Comparison of ENCODE assay signal across 14 mouse cellular contexts in genomic region chr13:119339762-119340161, GRCm38 (mm10).
DNase-seq lines count a peak whose midpoint lies in the region; ATAC-seq and TF ChIP-seq lines count a peak whose summit lies in the region.
"Had no signal": no experiment of that assay in that cellular context is flagged by ENCODE, and none has a peak within 500 bp of the region (broad histone marks: within the 10 kb centered on the region; RNA-seq: fewer than 3 reads in every experiment).

No protein-coding gene starts in this region.

- ATAC-seq in stomach, postnatal 0 days (ENCODE audit: low FRiP score, low TSS enrichment) = no peak
- ATAC-seq in kidney, embryonic 15.5 days (replicated peaks; ENCODE audit: low FRiP score) = no peak
- ATAC-seq: forebrain, embryonic 14.5 days; midbrain, embryonic 13.5 days had no signal

- no peak for TF ChIP-seq CTCF in left cerebral cortex, adult 2 months (IDR thresholded peaks at IDR 0.05)
- TF ChIP-seq CTCF in stomach, postnatal 0 days (IDR thresholded peaks at IDR 0.05; ENCODE audit: low read depth) = no peak

- H3K27ac ChIP-seq in left cerebral cortex, adult 2 months = no peak overlapping the region
- no peak overlapping the region for H3K27ac ChIP-seq in stomach, postnatal 0 days (replicated peaks)
- H3K27ac ChIP-seq in kidney, embryonic 15.5 days = no peak overlapping the region
- H3K27ac ChIP-seq: embryonic facial prominence, embryonic 15.5 days; liver, embryonic 13.5 days; midbrain, embryonic 13.5 days; neural tube, embryonic 12.5 days had no signal

- H3K36me3 ChIP-seq in stomach, postnatal 0 days (ENCODE audit: control insufficient read depth, insufficient read depth, low read length) = 0 out of 2 replicates have a peak, but pooled peaks cover 4% of the 10 kb centered on the region
- H3K36me3 ChIP-seq in kidney, embryonic 15.5 days = peaks cover 36% of the 10 kb centered on the region

- H3K9ac ChIP-seq in stomach, postnatal 0 days (ENCODE audit: low read length) = no peak overlapping the region
- no peak overlapping the region for H3K9ac ChIP-seq in kidney, embryonic 15.5 days
- H3K9ac ChIP-seq: embryonic facial prominence, embryonic 15.5 days; liver, embryonic 13.5 days; midbrain, embryonic 13.5 days; neural tube, embryonic 12.5 days had no signal

- no peak overlapping the region for H3K4me3 ChIP-seq in left cerebral cortex, adult 2 months
- no peak overlapping the region for H3K4me3 ChIP-seq in stomach, postnatal 0 days (ENCODE audit: low read depth, low read length)
- H3K4me3 ChIP-seq in kidney, embryonic 15.5 days (replicated peaks) = no peak overlapping the region
- H3K4me3 ChIP-seq: embryonic facial prominence, embryonic 15.5 days; liver, embryonic 13.5 days; midbrain, embryonic 13.5 days; neural tube, embryonic 12.5 days had no signal

- 86% methylated on average over 11 of the region's 11 CpGs for WGBS in stomach, postnatal 0 days
- 91% methylated on average over 11 of the region's 11 CpGs for WGBS in kidney, embryonic 15.5 days

- H3K9me3 ChIP-seq in stomach, postnatal 0 days (ENCODE audit: control insufficient read depth, low read length) = no peaks in the 10 kb centered on the region
- H3K9me3 ChIP-seq in kidney, embryonic 15.5 days (replicated peaks) = no peaks in the 10 kb centered on the region
- H3K9me3 ChIP-seq: embryonic facial prominence, embryonic 15.5 days; liver, embryonic 13.5 days; midbrain, embryonic 13.5 days; neural tube, embryonic 12.5 days had no signal

- H3K27me3 ChIP-seq in stomach, postnatal 0 days (ENCODE audit: control insufficient read depth, insufficient read depth, low read length) = no peaks in the 10 kb centered on the region
- no peaks in the 10 kb centered on the region for H3K27me3 ChIP-seq in kidney, embryonic 15.5 days
- H3K27me3 ChIP-seq: embryonic facial prominence, embryonic 15.5 days; liver, embryonic 13.5 days; midbrain, embryonic 13.5 days; neural tube, embryonic 12.5 days had no signal

- H3K4me1 ChIP-seq in stomach, postnatal 0 days (replicated peaks; ENCODE audit: control insufficient read depth, insufficient read depth) = no peaks in the 10 kb centered on the region
- no peaks in the 10 kb centered on the region for H3K4me1 ChIP-seq in kidney, embryonic 15.5 days
- H3K4me1 ChIP-seq: liver, embryonic 13.5 days; midbrain, embryonic 13.5 days; neural tube, embryonic 12.5 days had no signal

- peak; percentile 70 for DNase-seq in left cerebral cortex, postnatal 4 days
- DNase-seq in left cerebral cortex, adult 2 months (ENCODE audit: extremely low spot score in 1 of 2, low spot score in 2 of 2) = no peak
- peak; percentile 81 for DNase-seq in gastrocnemius, postnatal 14 days
- DNase-seq in heart, postnatal 10 days = peak; percentile 78 to 86
- peak; percentile 63 for DNase-seq in lung, postnatal 36 days
- no peak for DNase-seq in stomach, postnatal 0 days (ENCODE audit: low spot score)
- DNase-seq: kidney, postnatal 14 days; liver, embryonic 13.5 days; right cerebral cortex, postnatal 4 days had no signal

- no peak overlapping the region for H3K4me2 ChIP-seq in stomach, postnatal 0 days (replicated peaks; ENCODE audit: low read depth)
- H3K4me2 ChIP-seq in kidney, embryonic 15.5 days = no peak overlapping the region
- H3K4me2 ChIP-seq: embryonic facial prominence, embryonic 15.5 days; liver, embryonic 13.5 days; midbrain, embryonic 13.5 days; neural tube, embryonic 12.5 days had no signal

- intact Hi-C loops in left cerebral cortex, postnatal 4 days (cut with DNase I) = no loop called here
- intact Hi-C loops in left cerebral cortex, adult 2 months (cut with DNase I) = no loop called here
- intact Hi-C loops in gastrocnemius, postnatal 14 days (cut with DNase I; ENCODE audit: low total_unique reads) = no loop called here
- intact Hi-C loops in heart, postnatal 10 days (cut with DNase I) = no loop called here

- TF ChIP-seq EP300 in stomach, postnatal 0 days (optimal IDR thresholded peaks at IDR 0.05) = no peak

Comparison
In these comparisons a context has a peak if more than half of its experiments do, and no peak if none do; other contexts are left out.
1. DNase-seq: peak in left cerebral cortex, postnatal 4 days (single experiment), gastrocnemius, postnatal 14 days (single experiment), heart, postnatal 10 days (2 of 2) and lung, postnatal 36 days (single experiment); none in left cerebral cortex, adult 2 months (0 of 2) and stomach, postnatal 0 days (single experiment).